Mouse (Mus musculus) kidney, embryonic 14.5 days (tissue): Measurements from ENCODE around the gene Gas2l3. TPM values are rescaled to one million over a fixed set of nuclear protein-coding genes. Genes with fewer than 3 reads are reported as not detected.

Source experiments
- ATAC-seq: fragments of 200-750 bp; cut with Nextera tagmentation; 2 replicates; pipeline ENCODE4 v1.8.0; 2017; ENCODE audit warnings: moderate number of reproducible peaks, mild to moderate bottlenecking, moderate TSS enrichment, moderate library complexity; ENCODE audit not compliant: low FRiP score, low TSS enrichment
- H3K27ac ChIP-seq: fragments of 300-500 bp; sonication (generic); 2 replicates; pipeline ENCODE4 v1.5.1; 2014; ENCODE audit warnings: low read depth, mild to moderate bottlenecking, low read length, moderate library complexity, mixed read lengths
- H3K27me3 ChIP-seq: fragments of 300-500 bp; sonication (generic); 2 replicates; pipeline ENCODE4 v1.6.1; 2014; ENCODE audit warnings: mild to moderate bottlenecking, low read length; ENCODE audit not compliant: control insufficient read depth, insufficient read depth
- H3K36me3 ChIP-seq: fragments of 300-500 bp; sonication (generic); 2 replicates; pipeline ENCODE4 v1.6.1; 2014; ENCODE audit warnings: low read length, mixed read lengths; ENCODE audit not compliant: control insufficient read depth, insufficient read depth
- H3K4me1 ChIP-seq: fragments of 300-500 bp; sonication (generic); 2 replicates; pipeline ENCODE4 v1.6.1; 2014; ENCODE audit warnings: low read length, mixed read lengths; ENCODE audit not compliant: control insufficient read depth, insufficient read depth
- H3K4me2 ChIP-seq: fragments of 300-500 bp; sonication (generic); replicated peaks from 2 replicates; pipeline ENCODE4 v1.6.1; 2014; ENCODE audit warnings: low read depth, mild to moderate bottlenecking, low read length
- H3K4me3 ChIP-seq: fragments of 300-500 bp; sonication (generic); 2 replicates; pipeline ENCODE4 v1.5.1; 2014; ENCODE audit warnings: mild to moderate bottlenecking, low read length
- H3K9ac ChIP-seq: fragments of 300-500 bp; sonication (generic); 2 replicates; pipeline ENCODE4 v1.6.1; 2014; ENCODE audit warnings: low read depth, mild to moderate bottlenecking, low read length, moderate library complexity
- H3K9me3 ChIP-seq: fragments of 300-500 bp; sonication (generic); 2 replicates; pipeline ENCODE4 v1.6.1; 2016; ENCODE audit warnings: low read length; ENCODE audit not compliant: control insufficient read depth
- WGBS: fragments of 180-500 bp; shearing (Covaris S2); extraction: QIAGEN DNeasy Blood & Tissue Kit; methylation state at CpG from one replicate; pipeline ENCODE4 v1.1.7; 2014; 5-methylcytosine and 5-hydroxymethylcytosine counted together
- polyA plus RNA-seq: library from polyadenylated mRNA; unstranded; fragments of >200 nt; fragmentation: Nextera tagmentation; extraction: Ambion mirVana; gene quantifications from 2 replicates; pipeline ENCODE4 v1.2.1, GENCODE M21; 2014

The Gas2l3 gene
- polyA plus RNA-seq, 1 experiment from 2014 or later: 22.3 TPM

GRCm38 (mm10) chr10:89481638-89482037, 37.9 kb upstream of the Gas2l3 start:
- Histone ChIP-seq H3K27me3 (no peaks in the 10 kb centered on the region), H3K4me1 (no peaks in the 10 kb centered on the region), H3K9ac (no peak overlapping the region), H3K27ac (no peak overlapping the region), H3K4me2 (no peak overlapping the region), H3K9me3 (no peaks in the 10 kb centered on the region), H3K36me3 (no peaks in the 10 kb centered on the region), H3K4me3 (no peak overlapping the region)
- 69% methylated on average over 7 of the region's 7 CpGs for WGBS
- no peak for ATAC-seq

- no peak overlapping the region for H3K9ac ChIP-seq
- 70% methylated on average over 8 of the region's 8 CpGs for WGBS
Measured at GRCm38 (mm10) chr10:89478766-89479165, 35.0 kb upstream of the Gas2l3 start.

GRCm38 (mm10) chr10:89470596-89471353, 27.0 kb upstream of the Gas2l3 start:
- H3K4me1 ChIP-seq: no peaks in the 10 kb centered on the region
- 0 out of 2 replicates have a peak, but pooled peaks cover 4% of the 10 kb centered on the region for H3K9me3 ChIP-seq
- ATAC-seq: no peak
- H3K4me3 ChIP-seq: no peak overlapping the region
- H3K27ac ChIP-seq: no peak overlapping the region
- WGBS: 76% methylated on average over 7 of the region's 7 CpGs
- H3K36me3 ChIP-seq: no peaks in the 10 kb centered on the region
- no peaks in the 10 kb centered on the region for H3K27me3 ChIP-seq
- H3K9ac ChIP-seq: no peak overlapping the region
- no peak overlapping the region for H3K4me2 ChIP-seq

More at GRCm38 (mm10) chr10:89478766-89479165, 35.0 kb upstream of the Gas2l3 start:
- Histone ChIP-seq H3K9me3 (no peaks in the 10 kb centered on the region), H3K36me3 (no peaks in the 10 kb centered on the region), H3K27me3 (no peaks in the 10 kb centered on the region), H3K4me2 (no peak overlapping the region), H3K4me3 (no peak overlapping the region), H3K27ac (no peak overlapping the region), H3K4me1 (no peaks in the 10 kb centered on the region)
- ATAC-seq: no peak

- no peak overlapping the region for H3K4me3 ChIP-seq
- no peaks in the 10 kb centered on the region for H3K36me3 ChIP-seq
- H3K9ac ChIP-seq: no peak overlapping the region
- no peak for ATAC-seq
- H3K4me2 ChIP-seq: no peak overlapping the region
- 0 out of 2 replicates have a peak, but pooled peaks cover 2% of the 10 kb centered on the region for H3K9me3 ChIP-seq
- H3K27ac ChIP-seq: no peak overlapping the region
- H3K27me3 ChIP-seq: no peaks in the 10 kb centered on the region
- no peaks in the 10 kb centered on the region for H3K4me1 ChIP-seq
- 91% methylated on average over 4 of the region's 4 CpGs for WGBS
Measured at GRCm38 (mm10) chr10:89464760-89465405, 21.1 kb upstream of the Gas2l3 start.

GRCm38 (mm10) chr10:89462890-89463289, 19.1 kb upstream of the Gas2l3 start:
- Histone ChIP-seq H3K4me3 (no peak overlapping the region), H3K4me1 (no peaks in the 10 kb centered on the region), H3K9me3 (no peaks in the 10 kb centered on the region), H3K4me2 (no peak overlapping the region), H3K36me3 (no peaks in the 10 kb centered on the region), H3K27me3 (no peaks in the 10 kb centered on the region), H3K27ac (no peak overlapping the region), H3K9ac (no peak overlapping the region)
- no peak for ATAC-seq
- 81% methylated on average over 11 of the region's 11 CpGs for WGBS

- 23% methylated on average over 14 of the region's 14 CpGs for WGBS
- no peaks in the 10 kb centered on the region for H3K4me1 ChIP-seq
- no peaks in the 10 kb centered on the region for H3K9me3 ChIP-seq
- peak; percentile 87 for ATAC-seq
- H3K4me2 ChIP-seq: no peak overlapping the region
- H3K4me3 ChIP-seq: no peak overlapping the region
- H3K27ac ChIP-seq: no peak overlapping the region
- no peaks in the 10 kb centered on the region for H3K36me3 ChIP-seq
- no peak overlapping the region for H3K9ac ChIP-seq
- no peaks in the 10 kb centered on the region for H3K27me3 ChIP-seq
Measured at GRCm38 (mm10) chr10:89461856-89462507, 18.2 kb upstream of the Gas2l3 start.

GRCm38 (mm10) chr10:89460972-89461371, 17.2 kb upstream of the Gas2l3 start:
- Histone ChIP-seq H3K9ac (no peak overlapping the region), H3K4me3 (no peak overlapping the region), H3K9me3 (no peaks in the 10 kb centered on the region), H3K4me2 (no peak overlapping the region), H3K4me1 (no peaks in the 10 kb centered on the region), H3K27ac (no peak overlapping the region), H3K27me3 (no peaks in the 10 kb centered on the region), H3K36me3 (no peaks in the 10 kb centered on the region)
- 93% methylated on average over 11 of the region's 11 CpGs for WGBS
- no peak for ATAC-seq

- Histone ChIP-seq H3K4me1 (no peaks in the 10 kb centered on the region), H3K9me3 (no peaks in the 10 kb centered on the region), H3K4me2 (no peak overlapping the region), H3K4me3 (no peak overlapping the region), H3K27me3 (no peaks in the 10 kb centered on the region), H3K36me3 (no peaks in the 10 kb centered on the region), H3K27ac (no peak overlapping the region), H3K9ac (no peak overlapping the region)
- no peak for ATAC-seq
- WGBS: 88% methylated on average over 3 of the region's 3 CpGs
Measured at GRCm38 (mm10) chr10:89458770-89459169, 15.0 kb upstream of the Gas2l3 start.

GRCm38 (mm10) chr10:89453794-89454193, 10.0 kb upstream of the Gas2l3 start:
- 87% methylated on average over 3 of the region's 3 CpGs for WGBS
- no peaks in the 10 kb centered on the region for H3K27me3 ChIP-seq
- H3K36me3 ChIP-seq: no peaks in the 10 kb centered on the region
- ATAC-seq: no peak
- no peak overlapping the region for H3K4me2 ChIP-seq
- H3K27ac ChIP-seq: no peak overlapping the region
- H3K9ac ChIP-seq: no peak overlapping the region
- H3K4me3 ChIP-seq: no peak overlapping the region
- no peaks in the 10 kb centered on the region for H3K4me1 ChIP-seq
- no peaks in the 10 kb centered on the region for H3K9me3 ChIP-seq
